Mouse (Mus musculus): ENCODE measurements around the gene Ubtf.

DNA sequence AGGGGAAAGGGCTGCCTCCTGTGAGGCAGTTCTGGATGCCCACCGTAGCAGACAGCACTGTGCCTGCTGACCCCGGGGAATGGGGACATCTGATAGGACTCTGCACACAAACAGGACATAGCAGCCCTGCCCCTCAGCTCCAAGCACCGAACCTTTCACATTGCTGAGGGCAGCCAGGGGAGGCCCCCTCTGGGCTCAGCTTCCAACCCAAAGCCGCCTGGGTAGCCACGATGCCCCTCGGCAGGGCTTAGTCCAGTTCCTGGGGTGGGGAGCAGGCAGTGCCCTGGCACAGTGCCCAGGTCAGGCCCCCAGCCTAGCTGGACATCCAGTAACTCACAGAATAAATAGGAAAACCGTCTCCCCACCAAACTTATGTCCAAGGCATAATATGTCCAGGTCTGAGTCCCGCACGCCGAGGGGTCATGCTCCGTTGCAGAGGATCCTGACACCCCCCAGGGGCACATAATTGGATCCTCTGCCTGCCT is 28.4 kb downstream of the Ubtf start:
- TF ChIP-seq POU5F1 (IDR thresholded peaks at IDR 0.05; ENCODE audit: borderline replicate concordance, low read length) (no peak), CTCF (conservative IDR thresholded peaks at IDR 0.05; ENCODE audit: low read length) (no peak)
